15 mouse cellular contexts compared by ENCODE assay signal in the genomic region with DNA sequence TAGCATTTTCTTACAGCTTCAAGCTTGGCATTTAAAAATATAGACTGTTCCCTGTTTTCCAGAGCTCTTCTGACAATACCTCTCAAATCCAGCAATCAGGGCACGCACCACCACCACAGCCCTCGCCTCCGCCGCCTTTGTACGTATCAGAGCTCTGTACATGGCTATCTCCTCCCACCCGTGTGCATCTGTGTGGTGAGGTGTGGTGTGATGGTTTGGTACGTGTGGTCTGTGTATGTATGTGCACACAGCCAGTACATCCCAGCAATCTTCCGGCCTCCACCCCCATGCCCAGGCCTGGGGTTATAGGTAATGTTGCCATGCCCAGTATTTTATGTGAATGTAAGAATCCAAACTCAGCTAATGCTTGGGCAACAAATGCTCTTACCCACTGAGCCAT. TPM values are rescaled to one million over a fixed set of nuclear protein-coding genes. Genes with fewer than 3 reads are reported as not detected.
A peak's percentile ranks its signal among the peaks of the same experiment; 100 is the strongest.
DNase-seq lines count a peak whose midpoint lies in the region; ATAC-seq and TF ChIP-seq lines count a peak whose summit lies in the region.
"Had no signal": no experiment of that assay in that cellular context is flagged by ENCODE, and none has a peak within 500 bp of the region (broad histone marks: within the 10 kb centered on the region; RNA-seq: fewer than 3 reads in every experiment).

No protein-coding gene starts in this region.

- 75% methylated on average over 8 of the region's 8 CpGs for WGBS in heart, embryonic 11.5 days (ENCODE audit: insufficient replicate concordance)
- WGBS in heart, adult 2 months: 94% methylated on average over 8 of the region's 8 CpGs
- WGBS in midbrain, embryonic 14.5 days: 90% methylated on average over 8 of the region's 8 CpGs
- WGBS in midbrain, embryonic 10.5 days: 89% methylated on average over 8 of the region's 8 CpGs

- no peak for DNase-seq in heart, adult 2 months
- no peak for DNase-seq in midbrain, embryonic 14.5 days
- no peak for DNase-seq in midbrain, embryonic 10.5 days (ENCODE audit: low spot score)
- no peak for DNase-seq in thymus, postnatal 25 days
- no peak for DNase-seq in left cerebral cortex, adult 9 months (ENCODE audit: low spot score in 2 of 2)
- DNase-seq: adrenal gland, postnatal 36 days; cerebellum, adult 18-20 months; embryo, embryonic 11 days; heart, adult 18-20 months; heart, postnatal 4 days; kidney, adult 11 months; right cerebral cortex, postnatal 25 days had no signal

- peaks cover 18% of the 10 kb centered on the region for H3K79me2 ChIP-seq in heart, adult 2 months (replicated peaks; ENCODE audit: control insufficient read depth, insufficient read depth, low read length)

- no peaks in the 10 kb centered on the region; the same call in 1 of the 2 replicates for H3K36me3 ChIP-seq in heart, embryonic 11.5 days (ENCODE audit: control insufficient read depth, insufficient read depth, low read length)
- H3K36me3 ChIP-seq in heart, adult 2 months (ENCODE audit: control insufficient read depth, insufficient read depth, low read length): peaks cover 8% of the 10 kb centered on the region
- H3K36me3 ChIP-seq in midbrain, embryonic 14.5 days (ENCODE audit: control insufficient read depth, insufficient read depth, low read length): no peaks in the 10 kb centered on the region
- H3K36me3 ChIP-seq in midbrain, embryonic 10.5 days: 0 out of 2 replicates have a peak, but pooled peaks cover 2% of the 10 kb centered on the region
- H3K36me3 ChIP-seq in erythroblast, embryonic 14.5 days (ENCODE audit: control insufficient read depth): peaks cover 53% of the 10 kb centered on the region

- intact Hi-C loops in heart, adult 2 months (cut with DNase I): no loop called here

- ATAC-seq in heart, embryonic 11.5 days (replicated peaks; ENCODE audit: insufficient number of reproducible peaks, low FRiP score, low TSS enrichment): no peak
- no peak for ATAC-seq in midbrain, embryonic 14.5 days (ENCODE audit: low FRiP score, low TSS enrichment)
- ATAC-seq in megakaryocyte-erythroid progenitor cell, adult 5-6 weeks (replicated peaks; ENCODE audit: low FRiP score, low TSS enrichment, poor library complexity, severe bottlenecking): peak; percentile 73

- no peaks in the 10 kb centered on the region for H3K27me3 ChIP-seq in heart, embryonic 11.5 days (ENCODE audit: control insufficient read depth, insufficient read depth, low read length)
- H3K27me3 ChIP-seq in heart, adult 2 months (ENCODE audit: control insufficient read depth, insufficient read depth, low read length): no peaks in the 10 kb centered on the region
- no peaks in the 10 kb centered on the region for H3K27me3 ChIP-seq in midbrain, embryonic 14.5 days (ENCODE audit: control insufficient read depth, insufficient read depth, low read length)
- peaks cover 13% of the 10 kb centered on the region; the same call in 1 of the 2 replicates for H3K27me3 ChIP-seq in midbrain, embryonic 10.5 days (ENCODE audit: low read depth, poor library complexity, severe bottlenecking)
- H3K27me3 ChIP-seq in erythroblast, embryonic 14.5 days (ENCODE audit: control insufficient read depth): no peaks in the 10 kb centered on the region

- no peak for TF ChIP-seq CTCF in heart, adult 2 months (IDR thresholded peaks at IDR 0.05)

- peaks cover 56% of the 10 kb centered on the region for H3K4me1 ChIP-seq in heart, embryonic 11.5 days (ENCODE audit: control insufficient read depth, insufficient read depth, low read length)
- peaks cover 39% of the 10 kb centered on the region for H3K4me1 ChIP-seq in heart, adult 2 months (ENCODE audit: control insufficient read depth, insufficient read depth, low read length)
- no peaks in the 10 kb centered on the region for H3K4me1 ChIP-seq in midbrain, embryonic 14.5 days (ENCODE audit: control insufficient read depth, insufficient read depth, low read length)
- H3K4me1 ChIP-seq in midbrain, embryonic 10.5 days: peaks cover 31% of the 10 kb centered on the region
- peaks cover 96% of the 10 kb centered on the region for H3K4me1 ChIP-seq in erythroblast, embryonic 14.5 days (ENCODE audit: control insufficient read depth)

- H3K4me2 ChIP-seq in heart, embryonic 11.5 days: no peak overlapping the region
- no peak overlapping the region for H3K4me2 ChIP-seq in midbrain, embryonic 14.5 days (ENCODE audit: low read length)

- no peaks in the 10 kb centered on the region for H3K9me3 ChIP-seq in heart, embryonic 11.5 days (replicated peaks; ENCODE audit: control insufficient read depth, low read length)
- H3K9me3 ChIP-seq in midbrain, embryonic 14.5 days (ENCODE audit: control insufficient read depth, low read length): no peaks in the 10 kb centered on the region
- no peaks in the 10 kb centered on the region for H3K9me3 ChIP-seq in midbrain, embryonic 10.5 days (replicated peaks)
- H3K9me3 ChIP-seq in erythroblast, embryonic 14.5 days (ENCODE audit: control insufficient read depth, low read length): no peaks in the 10 kb centered on the region

- TF ChIP-seq EP300 in heart, adult 2 months (IDR thresholded peaks at IDR 0.05; ENCODE audit: insufficient read depth, low read depth, low read length): no peak

- peak overlapping the region; percentile 6; the same call in 1 of the 2 replicates for H3K27ac ChIP-seq in heart, embryonic 11.5 days (ENCODE audit: low read depth, low read length)
- no peak overlapping the region for H3K27ac ChIP-seq in heart, adult 2 months
- peak overlapping the region; percentile 32; the same call in 1 of the 2 replicates for H3K27ac ChIP-seq in midbrain, embryonic 14.5 days (replicated peaks; ENCODE audit: low read depth, low read length)
- no peak overlapping the region for H3K27ac ChIP-seq in midbrain, embryonic 10.5 days (replicated peaks)

- no peak overlapping the region for H3K9ac ChIP-seq in heart, embryonic 11.5 days (ENCODE audit: low read depth, low read length)
- no peak overlapping the region for H3K9ac ChIP-seq in heart, adult 2 months (ENCODE audit: low read depth, low read length)
- no peak overlapping the region for H3K9ac ChIP-seq in midbrain, embryonic 14.5 days (replicated peaks; ENCODE audit: low read length)

- H3K4me3 ChIP-seq in heart, embryonic 11.5 days (ENCODE audit: low read depth, low read length): no peak overlapping the region
- no peak overlapping the region for H3K4me3 ChIP-seq in heart, adult 2 months
- H3K4me3 ChIP-seq in midbrain, embryonic 14.5 days (replicated peaks; ENCODE audit: low read depth, low read length): no peak overlapping the region
- no peak overlapping the region for H3K4me3 ChIP-seq in midbrain, embryonic 10.5 days
- peak overlapping the region; percentile 62 for H3K4me3 ChIP-seq in erythroblast, embryonic 14.5 days (replicated peaks)

- no peak for TF ChIP-seq POLR2A in heart, adult 2 months (IDR thresholded peaks at IDR 0.05; ENCODE audit: insufficient read depth, low read depth, low read length)

RNA-seq across cellular contexts. Expression of a gene that starts 14.0 kb away (rescaled TPM):
- polyA plus RNA-seq in heart, embryonic 11.5 days (2014; fragmentation: Nextera tagmentation; extraction: Ambion mirVana): 5.9 and 7.1 TPM in 2 replicates
- 10 to 100 TPM; 12.3 to 14.7 TPM for total RNA-seq in heart, adult 2 months (2021)
- 8.1 and 8.4 TPM in 2 replicates for polyA plus RNA-seq in heart, adult 2 months (2012; rRNA removed)
- polyA plus RNA-seq in midbrain, embryonic 14.5 days (2014; fragmentation: Nextera tagmentation; extraction: Ambion mirVana): 2.7 and 4.3 TPM in 2 replicates
- 5.9 and 6.3 TPM in 2 replicates for polyA plus RNA-seq in midbrain, embryonic 10.5 days (2016; fragmentation: Nextera tagmentation; extraction: Ambion mirVana)
- polyA plus RNA-seq in erythroblast, embryonic 14.5 days (2012): 2.1 and 2.8 TPM in 2 replicates
- 29.6 and 42.1 TPM in 2 replicates for total RNA-seq in megakaryocyte-erythroid progenitor cell, adult 5-6 weeks (2014; fragmentation: Nextera tagmentation)
- 12.9 and 13.2 TPM in 2 replicates for total RNA-seq in megakaryocyte-erythroid progenitor cell, adult 5-6 weeks (2017)

RNA-seq across cellular contexts. Expression of a gene that starts 56.4 kb away (rescaled TPM):
- 0.50 and 0.62 TPM in 2 replicates for polyA plus RNA-seq in heart, embryonic 11.5 days (2014; fragmentation: Nextera tagmentation; extraction: Ambion mirVana)
- under 1 TPM; 0.10 to 0.20 TPM for total RNA-seq in heart, adult 2 months (2021)
- 0.04 and 0.06 TPM in 2 replicates for polyA plus RNA-seq in heart, adult 2 months (2012; rRNA removed)
- 5.4 and 6.2 TPM in 2 replicates for polyA plus RNA-seq in midbrain, embryonic 14.5 days (2014; fragmentation: Nextera tagmentation; extraction: Ambion mirVana)
- 2.1 and 3.3 TPM in 2 replicates for polyA plus RNA-seq in midbrain, embryonic 10.5 days (2016; fragmentation: Nextera tagmentation; extraction: Ambion mirVana)
- 0.02 and 0.03 TPM in 2 replicates for polyA plus RNA-seq in erythroblast, embryonic 14.5 days (2012)
- not detected in 2 replicates for total RNA-seq in megakaryocyte-erythroid progenitor cell, adult 5-6 weeks (2014; fragmentation: Nextera tagmentation)
- total RNA-seq in megakaryocyte-erythroid progenitor cell, adult 5-6 weeks (2017): 1.2 TPM in 1 of 2 replicates, not detected in the other

Comparison
In these comparisons a context has a peak if more than half of its experiments do, and no peak if none do; other contexts are left out.
1. H3K27ac ChIP-seq: peak in heart, embryonic 11.5 days (single experiment) and midbrain, embryonic 14.5 days (single experiment); none in heart, adult 2 months (single experiment) and midbrain, embryonic 10.5 days (single experiment).